Mouse (Mus musculus) lung, postnatal 0 days (tissue): ENCODE data around the gene Rims1. TPM values are rescaled to one million over a fixed set of nuclear protein-coding genes. Genes with fewer than 3 reads are reported as not detected.
A peak's percentile ranks its signal among the peaks of the same experiment; 100 is the strongest.

Experiments
- ATAC-seq: fragments of 200-750 bp; cut with Nextera tagmentation; 2 replicates; pipeline ENCODE4 v1.8.0; 2017; ENCODE audit warnings: moderate library complexity
- DNase-seq: peaks from one replicate; pipeline ENCODE4 v3.0.0-alpha.2; 2016; ENCODE audit warnings: low spot score
- H3K27ac ChIP-seq: fragments of 300-500 bp; sonication (generic); 2 replicates; pipeline ENCODE4 v1.5.1; 2014; ENCODE audit warnings: antibody characterized with exemption, mild to moderate bottlenecking, low read length, mixed read lengths
- H3K27me3 ChIP-seq: fragments of 300-500 bp; sonication (generic); replicated peaks from 2 replicates; pipeline ENCODE4 v1.6.1; 2014; ENCODE audit warnings: low read length, mixed read lengths; ENCODE audit not compliant: insufficient read depth
- H3K36me3 ChIP-seq: fragments of 300-500 bp; sonication (generic); 2 replicates; pipeline ENCODE4 v1.6.1; 2014; ENCODE audit warnings: low read length, mixed read lengths; ENCODE audit not compliant: insufficient read depth
- H3K4me1 ChIP-seq: fragments of 300-500 bp; sonication (generic); 2 replicates; pipeline ENCODE4 v1.6.1; 2014; ENCODE audit warnings: antibody characterized with exemption, low read depth, low read length, mixed read lengths; ENCODE audit not compliant: insufficient read depth
- H3K4me2 ChIP-seq: fragments of 300-500 bp; sonication (generic); replicated peaks from 2 replicates; pipeline ENCODE4 v1.6.1; 2014; ENCODE audit warnings: low read depth, mild to moderate bottlenecking, low read length, moderate library complexity, mixed read lengths
- H3K4me3 ChIP-seq: fragments of 300-500 bp; sonication (generic); 2 replicates; pipeline ENCODE4 v1.5.1; 2014; ENCODE audit warnings: low read depth, low read length
- H3K9ac ChIP-seq: fragments of 300-500 bp; sonication (generic); replicated peaks from 2 replicates; pipeline ENCODE4 v1.6.1; 2014; ENCODE audit warnings: low read depth, mild to moderate bottlenecking
- H3K9me3 ChIP-seq: fragments of 300-500 bp; sonication (generic); 2 replicates; pipeline ENCODE4 v1.6.1; 2016; ENCODE audit warnings: low read length, mixed read lengths
- CTCF ChIP-seq: IDR thresholded peaks from 2 replicates; pipeline ENCODE4 v1.5.1; 2016; ENCODE audit warnings: antibody characterized with exemption, mild to moderate bottlenecking
- EP300 ChIP-seq: IDR thresholded peaks from 2 replicates; pipeline ENCODE4 v1.6.1; 2016; ENCODE audit warnings: antibody characterized with exemption, mild to moderate bottlenecking, control low read depth
- WGBS: fragments of 180-500 bp; shearing (Covaris S2); extraction: QIAGEN DNeasy Blood & Tissue Kit; methylation state at CpG from one replicate; pipeline ENCODE4 v1.1.7; 2014; 5-methylcytosine and 5-hydroxymethylcytosine counted together
- polyA plus RNA-seq: library from polyadenylated mRNA; unstranded; fragments of >200 nt; fragmentation: Nextera tagmentation; extraction: Ambion mirVana; gene quantifications from 2 replicates; pipeline ENCODE4 v1.2.1, GENCODE M21; 2015

The Rims1 gene
- polyA plus RNA-seq, 1 experiment from 2014 or later, result 0.92 TPM

- no peaks in the 10 kb centered on the region for H3K4me1 ChIP-seq
- no peaks in the 10 kb centered on the region for H3K36me3 ChIP-seq
- H3K4me3 ChIP-seq, result no peak overlapping the region
- no peak for TF ChIP-seq EP300
- no peaks in the 10 kb centered on the region for H3K9me3 ChIP-seq
- no peak for ATAC-seq
- no peak overlapping the region for H3K9ac ChIP-seq
- WGBS, result 65% methylated on average over 3 of the region's 3 CpGs
- DNase-seq, result no peak
- no peak overlapping the region for H3K27ac ChIP-seq
- H3K4me2 ChIP-seq, result no peak overlapping the region
- H3K27me3 ChIP-seq, result no peaks in the 10 kb centered on the region
These were observed 166.1 kb downstream of the Rims1 start for GRCm38 (mm10) chr1:22639702-22640101.

- no peaks in the 10 kb centered on the region for H3K36me3 ChIP-seq
- H3K9me3 ChIP-seq, result no peaks in the 10 kb centered on the region
- no peaks in the 10 kb centered on the region for H3K4me1 ChIP-seq
- no peak for DNase-seq
- TF ChIP-seq CTCF, result no peak
- no peak for TF ChIP-seq EP300
- no peak overlapping the region for H3K4me2 ChIP-seq
- no peak overlapping the region for H3K9ac ChIP-seq
- ATAC-seq, result no peak
- WGBS, result 75% methylated on average over 2 of the region's 2 CpGs
- H3K4me3 ChIP-seq, result no peak overlapping the region
- no peak overlapping the region for H3K27ac ChIP-seq
- no peaks in the 10 kb centered on the region for H3K27me3 ChIP-seq
These were observed 171.9 kb downstream of the Rims1 start for GRCm38 (mm10) chr1:22633871-22634270.

- H3K4me1 ChIP-seq, result no peaks in the 10 kb centered on the region
- WGBS, result 72% methylated on average over 7 of the region's 7 CpGs
These were observed 173.2 kb downstream of the Rims1 start for GRCm38 (mm10) chr1:22632551-22632950.

GRCm38 (mm10) chr1:22631991-22632390 is 173.8 kb downstream of the Rims1 start:
- H3K4me3 ChIP-seq, result no peak overlapping the region
- no peaks in the 10 kb centered on the region for H3K4me1 ChIP-seq
- no peak overlapping the region for H3K27ac ChIP-seq
- H3K27me3 ChIP-seq, result no peaks in the 10 kb centered on the region
- TF ChIP-seq CTCF, result no peak
- no peak for TF ChIP-seq EP300
- H3K36me3 ChIP-seq, result no peaks in the 10 kb centered on the region
- H3K9me3 ChIP-seq, result no peaks in the 10 kb centered on the region
- H3K9ac ChIP-seq, result no peak overlapping the region
- H3K4me2 ChIP-seq, result no peak overlapping the region
- DNase-seq (no peak), ATAC-seq (no peak)
- 81% methylated on average over 6 of the region's 6 CpGs for WGBS

More at GRCm38 (mm10) chr1:22632551-22632950, 173.2 kb downstream of the Rims1 start:
- H3K4me2 ChIP-seq, result no peak overlapping the region
- H3K9me3 ChIP-seq, result no peaks in the 10 kb centered on the region
- ATAC-seq (no peak), DNase-seq (no peak)
- H3K36me3 ChIP-seq, result no peaks in the 10 kb centered on the region
- H3K9ac ChIP-seq, result no peak overlapping the region
- no peak overlapping the region for H3K4me3 ChIP-seq
- H3K27ac ChIP-seq, result no peak overlapping the region
- TF ChIP-seq EP300 (no peak), CTCF (no peak)
- H3K27me3 ChIP-seq, result no peaks in the 10 kb centered on the region

GRCm38 (mm10) chr1:22629011-22629410 is 176.8 kb downstream of the Rims1 start:
- no peak for DNase-seq
- no peaks in the 10 kb centered on the region for H3K27me3 ChIP-seq

GRCm38 (mm10) chr1:22627013-22627412 is 178.8 kb downstream of the Rims1 start:
- H3K27me3 ChIP-seq, result no peaks in the 10 kb centered on the region
- no peak overlapping the region for H3K27ac ChIP-seq
- ATAC-seq (peak; percentile 50; the same call in 1 of the 2 replicates), DNase-seq (peak; percentile 63)
- no peak overlapping the region for H3K9ac ChIP-seq
- 22% methylated on average over 5 of the region's 5 CpGs for WGBS
- no peaks in the 10 kb centered on the region for H3K4me1 ChIP-seq
- no peak overlapping the region for H3K4me3 ChIP-seq
- TF ChIP-seq CTCF, result peak; percentile 62
- TF ChIP-seq EP300, result no peak
- H3K36me3 ChIP-seq, result no peaks in the 10 kb centered on the region
- H3K9me3 ChIP-seq, result no peaks in the 10 kb centered on the region
- no peak overlapping the region for H3K4me2 ChIP-seq

More at GRCm38 (mm10) chr1:22629011-22629410, 176.8 kb downstream of the Rims1 start:
- no peaks in the 10 kb centered on the region for H3K4me1 ChIP-seq
- ATAC-seq, result no peak
- H3K9ac ChIP-seq, result no peak overlapping the region
- WGBS, result 83% methylated on average over 8 of the region's 8 CpGs
- no peaks in the 10 kb centered on the region for H3K36me3 ChIP-seq
- H3K27ac ChIP-seq, result no peak overlapping the region
- no peak overlapping the region for H3K4me2 ChIP-seq
- H3K9me3 ChIP-seq, result no peaks in the 10 kb centered on the region
- H3K4me3 ChIP-seq, result no peak overlapping the region
- TF ChIP-seq CTCF, result no peak
- TF ChIP-seq EP300, result no peak

GRCm38 (mm10) chr1:22626295-22626694 is 179.5 kb downstream of the Rims1 start:
- WGBS, result 73% methylated on average over 3 of the region's 3 CpGs
- Histone ChIP-seq H3K4me3 (no peak overlapping the region), H3K9ac (no peak overlapping the region), H3K4me1 (no peaks in the 10 kb centered on the region), H3K9me3 (no peaks in the 10 kb centered on the region), H3K36me3 (no peaks in the 10 kb centered on the region), H3K27ac (no peak overlapping the region), H3K27me3 (no peaks in the 10 kb centered on the region), H3K4me2 (no peak overlapping the region)
- TF ChIP-seq EP300 (no peak), CTCF (no peak)
- DNase-seq (no peak), ATAC-seq (no peak)
